Mouse (Mus musculus) cerebellum, adult 2 months (tissue): ENCODE results near the gene Chmp1a. TPM values are rescaled to one million over a fixed set of nuclear protein-coding genes. Genes with fewer than 3 reads are reported as not detected.

Source experiments
- DNase-seq, 2 experiments: peaks; one replicate each; pipeline ENCODE4 v3.0.0; 2021
- H3K27ac ChIP-seq: fragments of 200-500 bp; 2 replicates; pipeline ENCODE4 v1.5.1; 2012; ENCODE audit warnings: low read length, control low read depth, inconsistent platforms; ENCODE audit not compliant: insufficient read depth
- H3K27me3 ChIP-seq: fragments of 200-500 bp; 2 replicates; pipeline ENCODE4 v1.6.1; 2012; ENCODE audit warnings: inconsistent platforms, mild to moderate bottlenecking, low read length, moderate library complexity; ENCODE audit not compliant: control insufficient read depth, insufficient read depth
- H3K4me1 ChIP-seq: fragments of 200-500 bp; 2 replicates; pipeline ENCODE4 v1.6.1; 2011; ENCODE audit warnings: low read length; ENCODE audit not compliant: control insufficient read depth, insufficient read depth
- H3K4me3 ChIP-seq: fragments of 200-500 bp; replicated peaks from 2 replicates; pipeline ENCODE3; 2011; ENCODE audit warnings: mild to moderate bottlenecking, low read depth, low read length, control low read depth; ENCODE audit not compliant: insufficient read depth
- CTCF ChIP-seq: fragments of 200-500 bp; IDR thresholded peaks from 2 replicates; pipeline ENCODE4 v1.5.1; 2011; ENCODE audit warnings: low read depth, mild to moderate bottlenecking, control low read depth, low read length, moderate library complexity, borderline replicate concordance; ENCODE audit not compliant: insufficient read depth
- POLR2A ChIP-seq: fragments of 200-500 bp; IDR thresholded peaks from 2 replicates; pipeline ENCODE4 v1.6.1; 2011; ENCODE audit warnings: low read length, control low read depth, borderline replicate concordance; ENCODE audit not compliant: insufficient read depth
- WGBS: fragments of 180-500 bp; shearing (Covaris S2); methylation state at CpG from one replicate; pipeline ENCODE4 v1.1.7; 2018; 5-methylcytosine and 5-hydroxymethylcytosine counted together
- polyA plus RNA-seq: library from polyadenylated mRNA; depleted of rRNA; stranded (reverse); fragments of >200 nt; gene quantifications from 2 replicates; pipeline ENCODE4 v1.2.3, GENCODE M21; 2012

Gene Chmp1a
- polyA plus RNA-seq, 1 experiment: 98.2 TPM

DNA sequence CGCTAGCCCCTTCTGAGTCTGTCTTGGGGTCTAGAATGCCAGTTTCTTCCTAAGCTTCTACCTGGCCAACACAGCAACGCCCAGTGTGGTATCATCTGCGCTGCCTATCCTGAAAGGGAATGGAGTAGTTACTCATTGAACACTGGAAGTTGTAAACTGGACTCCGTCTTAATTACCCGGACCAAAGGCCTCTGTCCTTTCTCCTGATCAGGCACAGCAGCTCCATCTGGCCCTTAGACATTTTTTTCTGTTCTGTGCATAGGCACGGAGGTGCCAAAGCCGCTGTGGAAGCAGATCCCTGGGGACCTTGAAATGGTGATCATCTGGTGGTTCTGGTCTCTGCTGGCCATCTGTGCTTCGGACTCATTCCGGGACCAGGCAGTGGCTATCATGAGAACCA, 18.8 kb downstream of the Chmp1a start:
- DNase-seq: no peak
- Histone ChIP-seq H3K4me1 (no peaks in the 10 kb centered on the region), H3K4me3 (no peak overlapping the region), H3K27me3 (no peaks in the 10 kb centered on the region), H3K27ac (no peak overlapping the region)
- WGBS: 50% methylated on average over 9 of the region's 9 CpGs
- TF ChIP-seq POLR2A: no peak
- TF ChIP-seq CTCF: no peak

DNA sequence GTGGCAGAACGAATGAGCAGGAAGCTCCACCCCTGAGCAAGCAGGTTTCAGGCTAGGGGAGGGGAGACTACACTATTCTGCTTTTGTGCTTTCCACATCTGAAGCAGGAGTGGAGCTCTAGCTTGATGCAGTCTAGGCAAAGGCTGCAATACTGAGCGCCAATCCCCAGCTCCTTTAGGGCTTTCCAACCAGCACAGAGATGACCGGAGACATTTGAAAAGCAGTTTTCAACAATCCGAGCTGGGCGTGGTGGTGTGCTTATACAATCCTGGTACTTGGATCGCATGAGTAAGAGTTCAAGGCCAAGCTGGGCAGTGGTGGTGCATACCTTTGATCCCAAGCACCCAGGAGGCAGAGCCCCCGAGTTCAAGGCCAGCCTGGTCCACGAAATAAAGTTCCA, 20.7 kb downstream of the Chmp1a start:
- H3K4me3 ChIP-seq: no peak overlapping the region
- H3K27me3 ChIP-seq: no peaks in the 10 kb centered on the region
- H3K27ac ChIP-seq: no peak overlapping the region
- 63% methylated on average over 8 of the region's 8 CpGs for WGBS
- no peak for DNase-seq
- no peaks in the 10 kb centered on the region for H3K4me1 ChIP-seq
- TF ChIP-seq POLR2A: no peak

DNA sequence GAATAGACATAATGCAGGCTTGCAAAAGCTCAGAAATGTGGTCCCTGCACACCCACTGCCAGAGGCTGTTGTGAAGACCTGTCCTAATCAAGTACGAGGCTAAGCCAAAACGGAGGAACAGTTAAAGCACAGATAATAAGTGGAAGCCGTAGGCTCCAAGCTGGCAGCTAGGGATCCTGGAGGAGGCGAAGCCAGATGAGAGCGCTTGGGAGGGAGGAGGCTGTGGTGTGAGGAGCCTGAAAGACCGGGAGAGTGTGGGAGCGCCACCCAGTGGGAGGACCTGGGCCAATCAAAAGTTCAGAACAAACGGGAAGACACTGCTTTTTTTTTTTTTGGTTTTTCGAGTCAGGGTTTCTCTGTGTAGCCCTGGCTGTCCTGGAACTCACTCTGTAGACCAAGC, 21.9 kb downstream of the Chmp1a start:
- TF ChIP-seq POLR2A: no peak
- TF ChIP-seq CTCF: peak; percentile 65
- Histone ChIP-seq H3K4me1 (no peaks in the 10 kb centered on the region), H3K27ac (no peak overlapping the region), H3K4me3 (no peak overlapping the region), H3K27me3 (no peaks in the 10 kb centered on the region)
- 1% methylated on average over 9 of the region's 9 CpGs for WGBS
- DNase-seq: peak; percentile 58

DNA sequence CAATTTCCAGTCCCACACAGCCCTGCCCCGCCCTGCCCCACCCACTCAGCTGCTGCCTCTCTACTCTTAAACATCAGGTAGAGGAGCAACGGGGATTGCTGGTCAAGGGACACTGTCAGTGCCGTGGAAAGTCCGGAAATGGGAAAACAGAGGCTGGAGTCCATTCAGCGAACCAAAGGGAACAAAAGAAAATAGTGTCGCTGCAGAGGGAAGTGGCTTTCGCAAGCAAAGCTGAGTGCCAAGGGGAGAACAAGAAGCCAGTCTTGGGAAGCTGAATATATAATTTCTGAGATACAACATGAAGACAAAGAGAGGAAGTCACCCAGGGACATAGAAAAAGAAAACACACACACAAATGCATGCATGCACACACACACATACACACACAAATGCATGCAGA, 23.7 kb downstream of the Chmp1a start:
- Histone ChIP-seq H3K27ac (no peak overlapping the region), H3K4me1 (no peaks in the 10 kb centered on the region), H3K27me3 (no peaks in the 10 kb centered on the region), H3K4me3 (no peak overlapping the region)
- 64% methylated on average over 7 of the region's 7 CpGs for WGBS
- TF ChIP-seq POLR2A: no peak
- no peak for TF ChIP-seq CTCF
- no peak for DNase-seq

DNA sequence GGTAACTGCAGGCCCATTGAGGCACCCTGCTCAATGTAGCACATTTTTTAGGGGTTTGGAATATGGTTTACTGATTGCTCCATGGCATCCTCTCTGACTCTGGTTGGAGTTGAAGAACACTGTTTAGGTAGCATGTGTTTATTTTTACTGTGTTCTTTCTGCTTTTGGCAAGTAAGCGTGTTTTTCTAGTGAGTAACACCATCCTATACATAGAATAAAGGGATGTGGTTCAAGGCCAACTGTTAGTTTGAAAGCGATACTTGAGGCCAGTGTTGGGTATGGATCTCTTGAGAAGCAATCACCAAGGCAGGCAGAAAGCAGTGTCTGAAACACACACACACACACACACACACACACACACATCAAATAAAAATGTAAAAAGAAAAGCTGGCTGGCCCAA, 24.6 kb downstream of the Chmp1a start:
- no peak overlapping the region for H3K27ac ChIP-seq
- TF ChIP-seq POLR2A: no peak
- no peak for TF ChIP-seq CTCF
- 76% methylated on average over 2 of the region's 2 CpGs for WGBS
- H3K27me3 ChIP-seq: no peaks in the 10 kb centered on the region
- no peak for DNase-seq
- no peak overlapping the region for H3K4me3 ChIP-seq
- no peaks in the 10 kb centered on the region for H3K4me1 ChIP-seq

DNA sequence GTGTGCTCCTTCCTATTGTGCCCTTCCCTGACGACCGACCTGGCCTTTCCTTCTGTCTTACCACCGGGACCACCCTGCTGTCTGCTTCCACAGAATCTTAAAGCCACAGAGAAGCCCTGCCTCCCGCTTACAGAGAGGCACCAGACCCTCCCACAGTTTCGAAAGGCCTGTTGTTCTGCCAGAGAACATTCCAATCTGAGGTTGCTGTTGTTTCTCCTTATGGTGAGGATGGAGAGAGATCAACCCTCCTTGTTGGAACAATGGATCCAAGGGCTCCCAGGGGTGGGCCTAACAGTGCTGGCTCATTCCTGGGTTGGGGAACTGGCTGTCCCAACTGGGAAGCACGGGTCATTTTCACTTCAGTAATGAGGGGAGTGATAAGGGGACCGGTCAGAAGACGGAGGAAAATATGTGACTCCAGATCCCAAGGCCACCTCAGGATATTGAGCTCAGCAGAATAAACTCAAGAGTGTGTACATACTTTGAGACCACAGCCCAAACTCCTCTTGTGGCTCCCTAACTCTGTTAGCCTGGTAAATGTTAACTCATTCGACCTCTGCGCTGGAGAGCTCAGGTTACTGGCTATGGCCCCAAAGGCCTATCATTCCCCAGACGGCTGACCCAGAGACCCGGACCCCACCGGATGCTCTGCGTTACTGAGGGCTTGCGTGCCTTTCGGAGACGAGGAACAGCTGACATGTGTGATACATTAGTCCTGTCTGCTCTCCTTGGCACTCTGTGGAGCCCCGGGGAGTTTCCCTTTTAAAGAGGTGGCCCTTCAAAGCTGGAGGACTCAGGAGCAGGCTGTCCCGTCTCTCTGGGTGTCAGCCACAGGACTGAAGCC, 26.8 kb downstream of the Chmp1a start, which contains the start of gene Dpep1:
Dpep1 (plus strand) TSS at position 677 of the 844 bp plus-strand sequence.
- H3K27ac ChIP-seq: no peak within 1 kb of the TSS
- no peaks in the 10 kb centered on the region for H3K27me3 ChIP-seq
- no peak for DNase-seq
- no peak within 1 kb of the TSS for H3K4me3 ChIP-seq
- WGBS: 52% methylated on average over 19 of the region's 19 CpGs
- no peak for TF ChIP-seq POLR2A
- H3K4me1 ChIP-seq: no peaks in the 10 kb centered on the region

DNA sequence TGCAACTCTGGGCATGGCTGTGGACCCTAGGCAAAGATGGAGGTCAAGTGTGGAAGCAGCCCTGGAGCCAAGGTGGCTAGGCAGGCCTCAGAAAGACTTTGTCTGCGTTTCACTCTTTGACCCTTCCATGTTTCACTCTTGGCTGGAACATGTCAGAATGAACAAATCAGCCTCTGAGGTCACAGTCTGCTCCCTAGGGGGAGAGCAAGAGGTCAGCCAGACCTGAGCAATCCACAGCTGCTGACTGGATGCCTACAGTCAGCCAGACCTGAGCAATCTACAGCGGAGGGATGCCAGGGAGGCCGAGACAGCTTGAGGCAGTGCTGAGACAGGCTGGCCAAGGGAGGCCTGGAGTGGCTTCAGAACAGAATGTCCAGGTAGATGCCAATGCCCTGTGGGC, 31.2 kb downstream of the Chmp1a start:
- Histone ChIP-seq H3K27ac (no peak overlapping the region), H3K4me3 (no peak overlapping the region), H3K27me3 (no peaks in the 10 kb centered on the region; the same call in 1 of the 2 replicates), H3K4me1 (no peaks in the 10 kb centered on the region)
- no peak for TF ChIP-seq CTCF
- TF ChIP-seq POLR2A: no peak
- 59% methylated on average over 3 of the region's 3 CpGs for WGBS
- DNase-seq: no peak

DNA sequence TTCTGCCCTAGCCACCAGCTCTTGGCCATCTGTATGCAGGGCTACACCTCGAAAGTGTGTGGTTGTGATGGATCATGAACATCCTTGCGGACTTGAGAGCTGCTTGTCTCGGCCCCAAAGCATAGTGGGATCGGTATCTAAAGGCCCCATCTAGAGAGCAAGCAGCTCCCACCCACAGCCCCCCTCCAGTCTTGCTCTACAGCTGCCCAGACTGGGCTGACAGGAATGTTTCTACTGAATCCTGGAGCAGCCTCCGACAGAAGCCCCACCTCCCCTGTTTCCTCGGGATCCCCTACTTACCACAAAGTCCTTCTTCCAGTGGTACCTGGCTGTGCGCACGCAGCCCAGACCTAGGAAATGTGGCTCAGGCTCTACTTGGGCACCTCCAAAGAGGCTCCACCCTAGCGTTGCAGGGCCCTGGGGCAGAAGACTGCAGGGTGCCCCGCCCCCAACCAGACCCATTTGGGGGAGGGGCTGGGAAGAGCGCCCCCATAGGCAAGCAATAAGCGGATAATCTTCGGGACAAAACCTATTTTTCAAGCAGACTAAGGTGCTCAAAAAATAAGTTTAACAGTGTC, 54.6 kb downstream of the Chmp1a start, which contains the start of gene Sult5a1:
Sult5a1 (minus strand) TSS at position 428 of the 578 bp plus-strand sequence.
- H3K27me3 ChIP-seq: no peaks in the 10 kb centered on the region
- DNase-seq: no peak
- 36% methylated on average over 13 of the region's 13 CpGs for WGBS
- no peak within 1 kb of the TSS for H3K27ac ChIP-seq
- TF ChIP-seq CTCF (no peak), POLR2A (no peak)
- no peak within 1 kb of the TSS for H3K4me3 ChIP-seq
- H3K4me1 ChIP-seq: no peaks in the 10 kb centered on the region
